Mouse (Mus musculus) liver, adult 2 months (tissue): ENCODE measurements around the gene Tent2. TPM values are rescaled to one million over a fixed set of nuclear protein-coding genes. Genes with fewer than 3 reads are reported as not detected.

Experiments used
- DNase-seq: peaks from one replicate; pipeline ENCODE4 v3.0.0-alpha.2; 2011; ENCODE audit warnings: low read depth, low spot score; ENCODE audit errors: extremely low read depth
- H3K27ac ChIP-seq: fragments of 200-500 bp; replicated peaks from 2 replicates; pipeline ENCODE4 v1.5.1; 2012; ENCODE audit warnings: low read depth, mild to moderate bottlenecking, control low read depth, inconsistent platforms, low read length; ENCODE audit not compliant: insufficient read depth
- H3K27me3 ChIP-seq: fragments of 200-500 bp; 2 replicates; pipeline ENCODE4 v1.6.1; 2012; ENCODE audit warnings: mild to moderate bottlenecking, moderate library complexity, low read length, inconsistent platforms; ENCODE audit not compliant: control insufficient read depth, insufficient read depth
- H3K36me3 ChIP-seq: fragments of 200-500 bp; 2 replicates; pipeline ENCODE4 v1.6.1; 2012; ENCODE audit warnings: low read length, inconsistent platforms; ENCODE audit not compliant: control insufficient read depth, insufficient read depth
- H3K4me1 ChIP-seq: fragments of 200-500 bp; 2 replicates; pipeline ENCODE4 v1.6.1; 2011; ENCODE audit warnings: low read length; ENCODE audit not compliant: control insufficient read depth, insufficient read depth
- H3K4me3 ChIP-seq: fragments of 200-500 bp; 2 replicates; pipeline ENCODE4 v1.5.1; 2011; ENCODE audit warnings: low read depth, mild to moderate bottlenecking, control low read depth, low read length, moderate library complexity; ENCODE audit not compliant: insufficient read depth
- H3K79me2 ChIP-seq: fragments of 200-500 bp; 2 replicates; pipeline ENCODE4 v1.6.1; 2012; ENCODE audit warnings: inconsistent platforms, mild to moderate bottlenecking, low read length, moderate library complexity; ENCODE audit not compliant: control insufficient read depth, insufficient read depth
- H3K9ac ChIP-seq: fragments of 200-500 bp; 2 replicates; pipeline ENCODE4 v1.6.1; 2012; ENCODE audit warnings: low read depth, mild to moderate bottlenecking, control low read depth, inconsistent platforms, low read length
- CTCF ChIP-seq: fragments of 200-500 bp; IDR thresholded peaks from 2 replicates; pipeline ENCODE4 v1.5.1; 2011; ENCODE audit warnings: low read depth, low read length, control low read depth
- POLR2A ChIP-seq: fragments of 200-500 bp; IDR thresholded peaks from 2 replicates; pipeline ENCODE4 v1.6.1; 2011; ENCODE audit warnings: low read length, control low read depth; ENCODE audit not compliant: insufficient read depth; ENCODE audit errors: extremely low read depth
- WGBS: fragments of 180-500 bp; shearing (Covaris S2); methylation state at CpG from one replicate; pipeline ENCODE4 v1.1.7; 2018; 5-methylcytosine and 5-hydroxymethylcytosine counted together
- polyA plus RNA-seq: library from polyadenylated mRNA; depleted of rRNA; stranded (reverse); fragments of >200 nt; gene quantifications from 2 replicates; pipeline ENCODE4 v1.2.3, GENCODE M21; 2012; rRNA removed
- total RNA-seq: library from RNA; depleted of rRNA; stranded (reverse); fragments of >200 nt; gene quantifications from 2 replicates; pipeline ENCODE4 v1.2.3, GENCODE M21; 2014; rRNA removed

Gene Tent2
- total RNA-seq (25.0 and 25.8 TPM in 2 replicates), polyA plus RNA-seq (9.3 and 10.0 TPM in 2 replicates)

DNA sequence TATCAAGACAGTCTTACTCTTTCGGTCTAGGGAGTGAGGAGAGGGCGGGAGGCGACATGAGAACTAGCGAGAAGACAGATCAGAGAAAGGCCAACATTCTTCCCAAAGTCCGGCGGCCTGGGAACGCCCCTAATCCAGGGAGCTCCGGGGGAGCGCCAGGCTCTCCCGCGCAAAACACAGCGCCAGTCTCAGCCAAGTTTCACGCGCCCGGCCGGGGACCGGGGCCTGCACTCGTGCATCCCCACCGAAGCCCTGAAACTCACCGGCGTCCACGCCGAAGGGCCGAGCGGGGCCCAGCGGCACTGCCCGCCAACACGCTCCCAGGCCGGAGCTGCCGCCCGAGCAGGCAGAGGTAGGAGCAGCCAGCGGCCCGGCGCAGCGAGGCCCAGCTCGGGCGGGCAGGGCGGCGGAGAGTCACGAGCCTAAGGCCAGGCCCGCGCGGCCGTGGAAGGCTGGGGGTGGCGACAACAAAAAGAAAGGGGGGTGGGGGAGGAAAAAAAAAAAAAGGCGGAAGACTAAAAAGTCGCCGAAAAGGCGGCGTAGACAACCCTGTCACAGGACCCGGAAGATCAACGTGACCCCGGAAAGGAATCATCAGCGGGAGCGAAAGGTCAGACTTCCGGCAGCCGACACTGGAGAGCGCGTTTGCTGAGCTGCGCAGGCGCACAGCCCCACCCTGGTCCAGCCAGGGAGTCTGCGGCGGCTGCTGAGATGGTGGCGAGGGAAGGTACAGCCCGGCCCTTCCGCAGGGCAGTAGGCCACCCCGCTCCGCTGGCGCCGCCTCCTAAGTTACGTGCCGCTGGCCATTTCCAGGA, at the start of gene Tent2:
Gene Tent2 (minus strand): TSS at position 555 of the 815 bp plus-strand sequence.
- Histone ChIP-seq H3K27me3 (no peaks in the 10 kb centered on the region), H3K4me1 (peaks cover 5% of the 10 kb centered on the region), H3K36me3 (0 out of 2 replicates have a peak, but pooled peaks cover 2% of the 10 kb centered on the region), H3K27ac (peak within 1 kb of the TSS; percentile 96), H3K4me3 (peak within 1 kb of the TSS; percentile 97), H3K79me2 (peaks cover 7% of the 10 kb centered on the region; the same call in 1 of the 2 replicates), H3K9ac (peak within 1 kb of the TSS; percentile 97)
- under 1% methylated on average over 71 of the region's 72 CpGs for WGBS
- TF ChIP-seq CTCF (no peak), POLR2A (peak; percentile 61; the same call in 1 of the 2 replicates)
- DNase-seq = peak; percentile 93

DNA sequence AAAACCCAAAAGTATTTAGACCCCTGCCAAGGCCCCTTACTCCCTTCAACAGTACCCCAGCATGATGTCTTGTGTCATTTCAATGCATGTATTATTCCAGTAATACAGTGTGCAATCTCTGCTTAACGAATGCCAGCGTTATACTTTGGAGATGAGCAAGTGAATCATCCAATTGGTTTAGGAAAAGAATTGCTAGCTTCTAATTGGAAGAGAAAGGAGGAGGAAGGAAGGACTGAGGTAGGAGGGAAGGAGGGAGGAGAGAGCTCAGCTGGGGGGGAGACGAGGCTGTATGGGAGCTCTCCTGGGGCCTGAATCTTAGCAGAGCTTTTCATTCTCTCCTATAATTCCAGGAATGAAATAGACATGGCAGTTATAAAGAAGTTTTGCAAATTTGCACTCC, 49.0 kb upstream of the Tent2 start:
- no peak overlapping the region for H3K9ac ChIP-seq
- H3K4me3 ChIP-seq = no peak overlapping the region
- WGBS = 83% methylated on average over 3 of the region's 3 CpGs
- no peaks in the 10 kb centered on the region for H3K27me3 ChIP-seq
- no peaks in the 10 kb centered on the region for H3K36me3 ChIP-seq
- no peak overlapping the region for H3K27ac ChIP-seq
- no peak for TF ChIP-seq POLR2A
- TF ChIP-seq CTCF = no peak
- DNase-seq = no peak
- no peaks in the 10 kb centered on the region for H3K79me2 ChIP-seq
- peaks cover 9% of the 10 kb centered on the region for H3K4me1 ChIP-seq

DNA sequence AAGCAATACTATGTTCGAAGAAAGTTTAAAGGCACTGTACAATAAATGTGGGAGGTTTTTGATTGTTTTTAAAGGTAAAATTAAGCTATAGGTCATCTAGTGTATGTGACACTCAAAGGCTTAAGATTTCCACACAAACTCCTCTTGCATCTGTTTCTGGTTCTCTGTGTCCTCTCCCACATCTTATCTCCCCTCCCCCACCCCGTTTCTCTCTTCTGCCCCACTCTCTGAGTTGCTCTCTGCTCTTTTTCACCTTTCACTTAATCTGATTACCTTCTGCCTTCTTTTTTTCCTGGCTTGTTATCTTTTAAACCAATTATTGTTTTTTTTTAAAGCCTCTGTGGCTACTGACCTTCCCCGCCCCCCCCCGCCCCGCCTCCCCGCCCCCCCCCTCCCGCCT, 47.4 kb upstream of the Tent2 start:
- peaks cover 9% of the 10 kb centered on the region for H3K4me1 ChIP-seq
- no peak overlapping the region for H3K4me3 ChIP-seq
- no peak overlapping the region for H3K9ac ChIP-seq
- peak; percentile 35 for DNase-seq
- H3K79me2 ChIP-seq = no peaks in the 10 kb centered on the region
- WGBS = 54% methylated on average over 7 of the region's 7 CpGs
- H3K36me3 ChIP-seq = no peaks in the 10 kb centered on the region
- H3K27ac ChIP-seq = no peak overlapping the region
- H3K27me3 ChIP-seq = no peaks in the 10 kb centered on the region
- TF ChIP-seq CTCF = no peak
- TF ChIP-seq POLR2A = no peak

DNA sequence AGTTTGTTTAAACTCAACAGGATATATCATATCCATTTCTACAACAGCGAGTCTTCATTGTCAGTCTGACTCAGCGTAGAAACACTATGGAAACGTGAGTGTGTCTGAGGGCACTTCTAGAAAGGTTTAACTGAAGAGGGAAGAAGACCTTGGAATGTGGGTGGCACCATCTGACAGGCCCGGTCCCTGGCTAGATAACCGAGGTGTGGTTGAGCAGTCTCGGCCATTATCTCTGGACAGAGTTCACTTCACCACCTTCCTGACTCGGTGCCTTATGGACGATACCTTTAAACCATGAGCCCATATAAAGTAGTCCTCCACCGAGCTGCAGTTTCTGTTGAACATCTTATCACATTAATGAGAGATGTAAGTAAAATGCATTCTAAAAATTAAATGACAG, 46.9 kb upstream of the Tent2 start:
- no peak overlapping the region for H3K9ac ChIP-seq
- H3K36me3 ChIP-seq = no peaks in the 10 kb centered on the region
- no peak overlapping the region for H3K4me3 ChIP-seq
- TF ChIP-seq POLR2A (no peak), CTCF (no peak)
- H3K27ac ChIP-seq = no peak overlapping the region
- peaks cover 10% of the 10 kb centered on the region for H3K4me1 ChIP-seq
- no peaks in the 10 kb centered on the region for H3K79me2 ChIP-seq
- 68% methylated on average over 9 of the region's 9 CpGs for WGBS
- H3K27me3 ChIP-seq = no peaks in the 10 kb centered on the region
- DNase-seq = no peak

DNA sequence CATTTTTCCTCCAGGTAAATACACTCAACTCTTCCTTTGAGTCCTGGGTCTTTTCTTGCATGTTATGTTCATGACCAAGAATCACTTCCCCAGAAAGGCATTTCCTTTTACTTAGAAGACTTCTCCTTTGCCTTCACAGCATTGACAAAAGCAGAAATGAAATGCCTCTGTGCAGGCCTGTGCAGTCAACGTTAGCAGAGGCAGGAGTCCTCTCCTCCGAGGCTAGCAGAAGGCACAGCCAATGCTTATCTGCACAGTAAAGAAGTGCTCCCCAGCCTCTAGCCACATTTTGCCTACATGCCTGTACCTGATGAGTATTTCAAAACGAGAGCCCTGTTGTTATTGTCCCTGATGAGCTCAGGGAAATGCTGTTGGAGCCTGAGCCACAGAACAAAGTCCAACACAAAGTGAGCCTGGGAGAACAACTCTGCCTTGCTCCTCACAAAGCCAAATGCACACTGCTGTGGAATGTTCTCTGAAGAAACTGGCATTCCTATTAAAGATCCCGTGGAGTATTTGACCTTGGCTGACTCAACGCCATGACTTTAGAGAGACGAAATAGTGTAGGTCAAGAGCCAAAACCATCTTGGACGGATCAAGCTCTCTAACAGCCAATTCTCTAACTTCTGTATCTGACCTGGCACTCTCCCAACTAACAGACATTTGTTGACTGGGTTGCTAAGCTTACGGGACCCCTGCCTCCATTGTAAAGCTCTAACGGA, 45.7 kb upstream of the Tent2 start:
- H3K27me3 ChIP-seq = no peaks in the 10 kb centered on the region
- no peak overlapping the region for H3K4me3 ChIP-seq
- TF ChIP-seq POLR2A (no peak), CTCF (no peak)
- peak overlapping the region; percentile 8; the same call in 1 of the 2 replicates for H3K9ac ChIP-seq
- 9% methylated on average over 9 of the region's 9 CpGs for WGBS
- peak overlapping the region; percentile 63 for H3K27ac ChIP-seq
- DNase-seq = peak; percentile 94
- H3K79me2 ChIP-seq = no peaks in the 10 kb centered on the region
- H3K4me1 ChIP-seq = peaks cover 14% of the 10 kb centered on the region
- no peaks in the 10 kb centered on the region for H3K36me3 ChIP-seq
